Mouse (Mus musculus) hindbrain, embryonic 10.5 days (tissue): Measurements from ENCODE around the gene Kctd2. TPM values are rescaled to one million over a fixed set of nuclear protein-coding genes. Genes with fewer than 3 reads are reported as not detected.
"Not testable (repeated sequence)": the region's sequence is repeated elsewhere in the genome, so short reads cannot be mapped to it uniquely, and the experiment has no call there.

ENCODE experiments used
- DNase-seq: peaks from one replicate; pipeline ENCODE4 v3.0.0-alpha.2; 2017; ENCODE audit warnings: low spot score
- H3K27ac ChIP-seq: fragments of 300-500 bp; sonication (generic); 2 replicates; pipeline ENCODE4 v1.5.1; 2016; ENCODE audit warnings: mild to moderate bottlenecking, moderate library complexity
- H3K27me3 ChIP-seq: fragments of 300-500 bp; sonication (generic); 2 replicates; pipeline ENCODE4 v1.6.1; 2016; ENCODE audit warnings: mild to moderate bottlenecking; ENCODE audit not compliant: poor library complexity, insufficient read depth, severe bottlenecking
- H3K36me3 ChIP-seq: fragments of 300-500 bp; sonication (generic); 2 replicates; pipeline ENCODE4 v1.6.1; 2016; ENCODE audit warnings: mild to moderate bottlenecking, moderate library complexity
- H3K4me1 ChIP-seq: fragments of 300-500 bp; sonication (generic); replicated peaks from 2 replicates; pipeline ENCODE4 v1.6.1; 2016; ENCODE audit warnings: mild to moderate bottlenecking
- H3K4me3 ChIP-seq: fragments of 300-500 bp; sonication (generic); 2 replicates; pipeline ENCODE4 v1.5.1; 2016; ENCODE audit warnings: mild to moderate bottlenecking, moderate library complexity
- H3K9me3 ChIP-seq: fragments of 300-500 bp; sonication (generic); 2 replicates; pipeline ENCODE4 v1.6.1; 2016; ENCODE audit warnings: mild to moderate bottlenecking, moderate library complexity
- WGBS: fragments of 180-500 bp; shearing (Covaris S2); methylation state at CpG from one replicate; pipeline ENCODE4 v1.1.7; 2016; 5-methylcytosine and 5-hydroxymethylcytosine counted together
- polyA plus RNA-seq: library from polyadenylated mRNA; unstranded; fragments of >200 nt; fragmentation: Nextera tagmentation; extraction: Ambion mirVana; gene quantifications from 2 replicates; pipeline ENCODE4 v1.2.1, GENCODE M21; 2016

Kctd2 gene
- polyA plus RNA-seq, 1 experiment from 2014 or later, result 20.1 TPM

DNA sequence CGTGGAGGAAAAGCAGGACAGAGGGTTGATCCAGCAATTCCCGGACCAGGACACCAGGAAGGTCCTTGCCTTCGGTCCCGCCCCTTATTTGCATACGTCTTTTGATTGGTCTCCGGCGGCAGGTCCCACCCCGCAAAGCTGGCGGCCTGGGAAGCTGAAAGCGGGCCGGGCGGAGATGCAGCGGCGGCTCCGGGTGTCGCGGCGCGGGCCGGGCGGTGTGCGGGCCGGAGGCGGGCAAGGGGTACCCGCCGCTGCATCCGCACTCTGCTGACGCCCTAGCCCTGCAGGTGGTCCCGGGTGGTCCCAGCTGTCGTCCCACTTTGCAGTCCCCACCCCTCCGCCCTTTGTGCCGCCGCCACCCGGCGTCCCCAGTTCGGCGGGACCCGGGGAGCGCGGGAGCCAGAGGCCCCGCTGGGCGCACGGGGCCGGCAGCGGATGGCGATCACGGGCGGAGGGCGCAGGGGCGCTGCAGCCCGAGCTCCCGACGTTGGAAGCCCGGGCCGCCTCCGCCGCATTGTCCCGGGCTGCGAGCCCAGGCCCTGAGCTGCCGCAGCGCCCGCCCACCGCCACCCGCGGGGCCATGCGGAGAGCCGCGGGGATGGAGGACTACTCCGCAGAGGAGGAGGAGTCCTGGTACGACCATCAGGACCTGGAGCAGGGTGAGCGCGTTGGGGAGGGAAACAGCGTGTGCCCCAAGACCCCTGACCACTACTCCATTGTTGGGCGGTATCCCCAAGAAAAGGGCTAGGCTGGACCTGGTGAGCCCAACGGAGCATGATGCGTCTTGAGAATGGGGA is 38.0 kb upstream of the Kctd2 start, which contains the start of gene Cdr2l:
Gene Cdr2l (plus strand): TSS at position 174 of the 797 bp plus-strand sequence.
- Histone ChIP-seq H3K4me1 (peaks cover 49% of the 10 kb centered on the region), H3K4me3 (peak within 1 kb of the TSS; percentile 87), H3K36me3 (no peaks in the 10 kb centered on the region), H3K27ac (peak within 1 kb of the TSS; percentile 97), H3K27me3 (peaks cover 16% of the 10 kb centered on the region; the same call in 1 of the 2 replicates), H3K9me3 (0 out of 2 replicates have a peak, but pooled peaks cover 3% of the 10 kb centered on the region)
- whole genome bisulfite sequencing, result under 1% methylated on average over 76 of the region's 76 CpGs
- peak; percentile 92 for DNase-seq

GRCm38 (mm10) chr11:115382891-115383290 is 37.0 kb upstream of the Kctd2 start:
- peaks cover 49% of the 10 kb centered on the region for H3K4me1 ChIP-seq
- no peaks in the 10 kb centered on the region for H3K36me3 ChIP-seq
- WGBS, result 20% methylated on average over 5 of the region's 5 CpGs
- H3K9me3 ChIP-seq, result 0 out of 2 replicates have a peak, but pooled peaks cover 2% of the 10 kb centered on the region
- peak overlapping the region; percentile 97; the same call in 1 of the 2 replicates for H3K27ac ChIP-seq
- DNase-seq, result no peak
- peak overlapping the region; percentile 87 for H3K4me3 ChIP-seq
- H3K27me3 ChIP-seq, result 0 out of 2 replicates have a peak, but pooled peaks cover 13% of the 10 kb centered on the region

DNA sequence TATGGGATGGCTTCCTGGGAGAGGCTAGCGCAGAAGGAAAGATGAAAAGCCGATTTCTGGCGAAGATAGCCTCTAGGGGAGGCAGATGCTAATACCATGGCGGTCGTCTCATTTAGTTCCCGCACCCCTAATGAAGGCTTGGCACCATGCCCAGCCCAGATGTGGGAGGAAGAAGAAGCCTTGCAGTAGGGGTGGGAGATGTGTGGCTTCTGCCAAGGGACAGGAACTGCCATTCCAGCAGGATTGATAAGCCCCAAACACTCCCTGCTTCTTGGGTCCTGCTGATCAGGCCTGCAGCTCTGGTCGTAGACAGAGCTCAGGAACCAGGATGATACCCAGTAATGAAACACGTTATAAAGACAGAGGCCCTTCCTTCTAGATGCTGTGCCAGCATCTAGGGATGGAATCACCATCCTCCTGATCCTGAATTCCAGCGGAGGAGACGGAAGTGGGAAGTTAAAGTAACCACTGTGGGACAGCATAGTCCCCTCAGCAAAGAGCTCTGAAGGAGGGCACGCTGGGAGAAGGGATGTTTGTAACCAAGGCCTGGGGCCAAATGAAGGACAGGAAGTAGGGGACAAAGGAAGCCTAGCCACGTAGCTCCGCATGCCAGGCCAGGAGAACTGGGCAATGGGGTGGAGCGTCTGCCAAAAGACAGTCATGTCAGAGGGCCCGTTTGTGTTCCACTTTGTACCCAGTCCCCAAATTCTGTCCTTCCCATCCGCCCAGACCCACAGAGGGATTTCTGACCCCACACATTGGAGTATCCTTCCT is 36.0 kb upstream of the Kctd2 start:
- peaks cover 49% of the 10 kb centered on the region for H3K4me1 ChIP-seq
- WGBS, result 70% methylated on average over 16 of the region's 16 CpGs
- peaks cover 7% of the 10 kb centered on the region; the same call in 1 of the 2 replicates for H3K36me3 ChIP-seq
- no peak for DNase-seq
- no peaks in the 10 kb centered on the region for H3K9me3 ChIP-seq
- 0 out of 2 replicates have a peak, but pooled peaks cover 13% of the 10 kb centered on the region for H3K27me3 ChIP-seq
- H3K27ac ChIP-seq, result no peak overlapping the region; the same call in 1 of the 2 replicates
- H3K4me3 ChIP-seq, result peak overlapping the region; percentile 87

- Histone ChIP-seq H3K4me3 (0 out of 2 replicates have a peak overlapping the region, but pooled peaks have one; percentile 87), H3K4me1 (peaks cover 49% of the 10 kb centered on the region), H3K27me3 (0 out of 2 replicates have a peak, but pooled peaks cover 13% of the 10 kb centered on the region), H3K27ac (peak overlapping the region; percentile 50), H3K9me3 (no peaks in the 10 kb centered on the region), H3K36me3 (peaks cover 12% of the 10 kb centered on the region; the same call in 1 of the 2 replicates)
- 74% methylated on average over 5 of the region's 5 CpGs for WGBS
- DNase-seq, result no peak
Measured at GRCm38 (mm10) chr11:115384587-115384986, 35.3 kb upstream of the Kctd2 start.

DNA sequence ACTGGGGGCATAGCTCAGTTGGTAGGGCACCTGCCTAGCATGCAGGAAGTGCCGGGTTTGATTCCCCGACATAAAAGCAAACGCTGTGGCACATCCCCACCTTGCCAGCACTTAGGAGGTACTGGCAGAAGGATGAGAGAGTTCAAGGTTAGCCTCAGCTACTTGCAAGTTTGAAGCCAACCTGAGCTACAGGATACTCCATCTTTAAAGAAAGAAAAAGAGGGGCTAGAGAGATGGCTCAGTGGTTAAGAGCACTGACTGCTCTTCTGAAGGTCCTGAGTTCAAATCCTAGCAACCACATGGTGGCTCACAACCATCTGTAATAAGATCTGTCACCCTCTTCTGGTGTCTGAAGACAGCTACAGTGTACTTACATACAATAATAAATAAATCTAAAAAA is 33.1 kb upstream of the Kctd2 start:
- not testable (repeated sequence) for DNase-seq, H3K9me3 ChIP-seq, H3K27ac ChIP-seq, H3K4me3 ChIP-seq
- 88% methylated on average over 3 of the region's 3 CpGs for WGBS
- 0 out of 2 replicates have a peak, but pooled peaks cover 13% of the 10 kb centered on the region for H3K27me3 ChIP-seq
- H3K36me3 ChIP-seq, result peaks cover 33% of the 10 kb centered on the region
- peaks cover 43% of the 10 kb centered on the region for H3K4me1 ChIP-seq

DNA sequence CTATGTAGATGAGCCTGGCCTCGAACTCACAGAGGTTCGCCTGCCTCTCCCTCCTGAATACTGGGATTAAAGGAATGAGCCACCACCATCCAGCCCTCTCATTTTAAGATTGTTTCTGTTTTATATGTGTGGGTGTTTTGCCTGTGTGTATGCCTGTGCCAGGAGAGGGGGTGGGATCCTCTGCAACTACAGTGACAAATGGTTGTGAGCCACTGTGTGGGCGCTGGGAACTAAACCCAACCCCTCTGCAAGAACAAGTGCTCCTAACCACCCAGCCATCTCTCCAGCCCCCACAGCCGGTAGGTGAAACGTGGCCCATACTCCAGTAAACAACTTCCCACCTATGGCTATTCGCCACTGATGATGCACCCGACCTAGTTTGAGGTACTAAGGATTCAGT is 28.6 kb upstream of the Kctd2 start:
- Histone ChIP-seq H3K27ac (no peak overlapping the region), H3K9me3 (no peaks in the 10 kb centered on the region), H3K36me3 (peaks cover 78% of the 10 kb centered on the region), H3K27me3 (peaks cover 14% of the 10 kb centered on the region), H3K4me3 (no peak overlapping the region), H3K4me1 (no peaks in the 10 kb centered on the region; the same call in 1 of the 2 replicates)
- no peak for DNase-seq
- 92% methylated on average over 7 of the region's 7 CpGs for WGBS

- Histone ChIP-seq H3K4me1 (no peaks in the 10 kb centered on the region; the same call in 1 of the 2 replicates), H3K9me3 (no peaks in the 10 kb centered on the region), H3K36me3 (peaks cover 75% of the 10 kb centered on the region), H3K27ac (no peak overlapping the region), H3K4me3 (peak overlapping the region; percentile 22; the same call in 1 of the 2 replicates), H3K27me3 (peaks cover 14% of the 10 kb centered on the region)
- WGBS, result 66% methylated on average over 34 of the region's 34 CpGs
- DNase-seq, result no peak
Measured at GRCm38 (mm10) chr11:115393721-115394325, 26.1 kb upstream of the Kctd2 start.

- Histone ChIP-seq H3K36me3 (peaks cover 37% of the 10 kb centered on the region), H3K27ac (no peak overlapping the region), H3K9me3 (no peaks in the 10 kb centered on the region), H3K4me3 (no peak overlapping the region), H3K27me3 (peaks cover 6% of the 10 kb centered on the region; the same call in 1 of the 2 replicates), H3K4me1 (peaks cover 8% of the 10 kb centered on the region)
- WGBS, result 84% methylated on average over 7 of the region's 7 CpGs
- DNase-seq, result no peak
Measured at GRCm38 (mm10) chr11:115398085-115398484, 21.8 kb upstream of the Kctd2 start.

- H3K27ac ChIP-seq, result no peak overlapping the region
- H3K36me3 ChIP-seq, result peaks cover 17% of the 10 kb centered on the region
- peaks cover 25% of the 10 kb centered on the region for H3K4me1 ChIP-seq
- DNase-seq, result no peak
- no peaks in the 10 kb centered on the region for H3K27me3 ChIP-seq
- 76% methylated on average over 3 of the region's 3 CpGs for WGBS
- H3K4me3 ChIP-seq, result no peak overlapping the region
- H3K9me3 ChIP-seq, result no peaks in the 10 kb centered on the region
Measured at GRCm38 (mm10) chr11:115400126-115400525, 19.8 kb upstream of the Kctd2 start.

GRCm38 (mm10) chr11:115400630-115401391 is 19.1 kb upstream of the Kctd2 start:
- H3K4me3 ChIP-seq, result 0 out of 2 replicates have a peak overlapping the region, but pooled peaks have one; percentile 1
- H3K27ac ChIP-seq, result no peak overlapping the region
- H3K9me3 ChIP-seq, result no peaks in the 10 kb centered on the region
- DNase-seq, result no peak
- no peaks in the 10 kb centered on the region for H3K27me3 ChIP-seq
- 52% methylated on average over 11 of the region's 11 CpGs for WGBS
- peaks cover 32% of the 10 kb centered on the region for H3K4me1 ChIP-seq
- peaks cover 15% of the 10 kb centered on the region for H3K36me3 ChIP-seq

GRCm38 (mm10) chr11:115403338-115404124 is 16.4 kb upstream of the Kctd2 start, which contains the start of gene Mrpl58:
TSS of gene Mrpl58 (plus strand) at chr11:115403752.
- Histone ChIP-seq H3K4me1 (peaks cover 44% of the 10 kb centered on the region), H3K27me3 (no peaks in the 10 kb centered on the region), H3K36me3 (peaks cover 32% of the 10 kb centered on the region), H3K27ac (peak within 1 kb of the TSS; percentile 98), H3K4me3 (peak within 1 kb of the TSS; percentile 93), H3K9me3 (no peaks in the 10 kb centered on the region)
- peak; percentile 89 for DNase-seq
- 3% methylated on average over 50 of the region's 50 CpGs for WGBS
